Mouse (Mus musculus) right cerebral cortex, postnatal 36 days (tissue): ENCODE data around the gene Tmem151b.

Source experiments
- DNase-seq, 2 experiments: peaks; one replicate each; pipeline ENCODE4 v3.0.0; 2022; ENCODE audit warnings: low spot score in 2 of 2, mixed read lengths in 1 of 2

Tmem151b gene

DNA sequence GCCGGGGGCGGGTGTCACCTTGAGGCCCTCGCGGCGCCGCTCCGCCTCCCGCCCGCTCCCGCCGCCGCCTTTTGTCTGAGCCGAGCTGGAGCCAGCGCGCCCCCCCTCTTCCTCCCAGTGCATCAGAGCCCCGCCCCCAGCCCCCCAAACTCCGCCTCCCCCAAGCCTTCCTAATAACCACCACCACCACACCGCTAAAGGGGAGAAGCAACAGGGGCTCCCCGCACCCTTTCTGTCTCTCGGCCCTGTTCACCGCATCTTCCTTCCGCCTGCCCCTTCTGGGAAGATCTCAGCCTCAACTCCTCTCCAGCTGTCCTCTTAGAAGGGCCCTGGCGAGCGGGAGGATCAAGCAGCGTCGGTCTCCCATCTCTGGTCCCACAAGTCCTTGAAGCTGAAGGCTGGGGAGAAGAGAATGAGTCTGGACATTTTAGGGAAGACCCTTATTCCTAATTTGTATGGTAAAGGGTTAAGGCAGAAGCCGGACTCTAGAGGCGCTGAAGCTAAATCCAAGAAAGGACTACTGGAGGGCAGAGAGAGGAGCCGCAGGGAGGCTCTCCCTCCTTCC lies at the start of gene Tmem151b:
TSS of gene Tmem151b (minus strand) at position 61 of the 565 bp plus-strand sequence.
- no peak for DNase-seq

DNA sequence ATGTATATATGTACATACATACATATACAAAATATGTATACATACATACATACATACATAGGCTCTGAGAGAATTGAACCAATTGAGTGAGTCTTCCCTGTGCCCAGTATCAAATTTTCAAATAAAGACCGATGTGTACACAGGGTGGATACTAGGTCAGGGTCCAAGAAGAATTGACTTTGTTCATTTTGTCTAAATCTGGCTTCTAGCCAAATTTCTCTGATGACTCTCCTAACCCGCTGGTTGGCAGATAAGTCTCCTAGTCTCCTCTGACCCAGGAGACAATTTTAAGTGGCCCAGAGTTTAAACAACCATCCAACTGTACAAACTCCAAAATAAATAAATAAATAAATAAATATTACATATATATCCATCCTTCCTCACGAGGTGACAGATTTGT lies 49.4 kb upstream of the Tmem151b start:
- no peak for DNase-seq

DNA sequence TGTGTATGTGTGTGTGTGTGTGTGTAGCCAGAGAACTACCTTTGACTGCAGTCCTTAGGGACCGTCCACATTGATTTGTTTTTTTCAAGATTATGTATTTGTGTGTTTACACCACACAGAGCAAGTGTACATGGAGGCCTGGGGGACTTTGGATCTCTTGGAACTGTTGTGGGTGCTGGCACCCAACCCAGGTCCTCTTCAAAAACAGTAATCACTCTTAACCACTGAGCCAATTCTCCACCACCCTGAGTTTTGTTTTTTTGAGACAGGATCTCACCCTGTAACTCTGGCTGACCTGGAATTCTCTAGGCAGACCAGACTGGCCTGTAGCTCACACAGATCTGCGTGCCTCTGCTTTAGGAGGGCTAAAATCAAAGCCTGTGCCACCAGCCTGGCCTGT lies 48.9 kb upstream of the Tmem151b start:
- DNase-seq, result no peak

DNA sequence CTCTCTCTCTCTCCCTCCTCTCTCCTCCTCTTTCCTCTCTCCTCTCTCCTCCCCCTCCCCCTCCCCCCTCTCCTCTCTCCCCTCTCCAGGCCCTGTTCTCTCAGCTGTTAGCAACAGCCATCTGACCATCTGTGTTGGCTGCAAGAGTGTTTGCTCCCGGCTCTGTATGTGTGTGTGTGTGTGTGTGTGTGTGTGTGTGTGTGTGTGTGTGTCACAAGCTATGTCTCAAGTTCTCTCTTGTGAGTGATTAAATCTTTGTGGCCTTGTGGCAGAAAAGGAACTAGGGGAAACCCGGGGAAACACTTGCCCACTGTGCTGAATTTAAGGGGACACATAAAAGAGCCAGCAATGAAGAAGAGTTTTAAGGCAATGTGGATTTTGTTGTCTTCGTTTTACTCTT lies 48.3 kb upstream of the Tmem151b start:
- DNase-seq, result no peak

DNA sequence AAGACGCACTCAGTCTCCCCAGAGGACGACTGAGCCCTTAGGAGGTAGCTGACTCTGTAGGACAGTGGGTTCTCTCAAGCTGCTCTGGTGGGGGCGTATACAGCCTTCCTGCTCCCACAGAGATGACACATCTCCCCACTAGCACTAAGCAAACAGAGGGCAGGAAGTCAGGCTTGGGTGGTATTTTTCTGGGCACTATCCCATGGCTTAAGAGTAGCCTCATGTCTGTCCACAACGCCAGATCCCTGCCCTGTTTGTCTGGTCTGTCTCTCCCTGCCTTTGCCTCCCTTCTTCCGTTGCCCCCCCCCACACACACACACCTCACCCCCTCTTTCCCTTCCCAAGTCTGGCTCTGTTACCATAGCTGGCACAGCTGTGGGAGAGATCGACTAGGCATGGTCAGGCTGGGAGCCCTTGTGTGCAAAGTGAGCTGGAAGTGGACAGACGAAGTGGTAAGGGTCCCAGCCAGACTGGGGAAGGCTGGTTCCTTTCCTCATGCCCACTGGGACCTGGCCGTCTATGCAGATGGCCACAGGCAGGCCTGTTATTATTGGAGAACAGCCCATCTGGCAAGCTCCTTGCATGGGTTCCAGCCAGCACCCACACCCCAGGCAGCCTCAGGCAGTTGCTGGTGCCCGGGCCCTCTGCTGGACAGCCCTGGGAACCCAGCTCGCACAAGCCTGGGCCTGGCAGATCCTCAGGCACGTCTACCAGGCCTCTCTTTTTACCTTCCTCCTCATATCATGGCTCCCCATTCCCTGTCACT lies 47.3 kb upstream of the Tmem151b start:
- peak; percentile 41 to 57 for DNase-seq

DNA sequence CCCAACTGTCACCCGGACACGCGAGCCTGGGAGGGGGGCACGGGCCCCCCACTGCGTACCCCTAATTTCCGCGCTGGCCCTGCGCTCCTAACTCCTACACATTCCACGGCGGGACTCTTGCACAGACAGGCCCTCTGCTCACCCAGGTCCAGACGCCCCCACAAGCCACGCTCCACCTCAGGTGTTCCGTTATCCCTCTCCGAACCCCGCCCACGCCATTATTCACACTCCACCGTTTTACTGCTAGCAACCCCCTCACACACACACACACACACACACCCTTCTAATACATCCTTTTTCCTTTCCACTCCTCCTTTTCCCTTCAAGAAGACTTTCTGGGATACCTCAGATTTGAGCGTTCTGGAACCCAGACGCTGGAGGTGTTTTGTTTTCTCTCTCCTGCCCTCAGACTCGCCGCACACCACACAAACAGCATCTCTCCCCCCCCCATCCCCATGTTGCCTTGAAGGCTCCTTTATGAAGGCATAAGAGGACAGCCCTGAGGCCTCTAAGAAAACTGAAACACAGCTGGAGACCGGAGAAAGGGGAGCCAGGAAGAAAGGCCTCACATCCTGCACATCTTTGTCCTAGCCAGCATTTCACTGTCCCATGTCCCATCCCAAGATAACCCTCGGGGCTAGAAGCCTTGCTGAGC lies 46.4 kb upstream of the Tmem151b start:
- no peak for DNase-seq

DNA sequence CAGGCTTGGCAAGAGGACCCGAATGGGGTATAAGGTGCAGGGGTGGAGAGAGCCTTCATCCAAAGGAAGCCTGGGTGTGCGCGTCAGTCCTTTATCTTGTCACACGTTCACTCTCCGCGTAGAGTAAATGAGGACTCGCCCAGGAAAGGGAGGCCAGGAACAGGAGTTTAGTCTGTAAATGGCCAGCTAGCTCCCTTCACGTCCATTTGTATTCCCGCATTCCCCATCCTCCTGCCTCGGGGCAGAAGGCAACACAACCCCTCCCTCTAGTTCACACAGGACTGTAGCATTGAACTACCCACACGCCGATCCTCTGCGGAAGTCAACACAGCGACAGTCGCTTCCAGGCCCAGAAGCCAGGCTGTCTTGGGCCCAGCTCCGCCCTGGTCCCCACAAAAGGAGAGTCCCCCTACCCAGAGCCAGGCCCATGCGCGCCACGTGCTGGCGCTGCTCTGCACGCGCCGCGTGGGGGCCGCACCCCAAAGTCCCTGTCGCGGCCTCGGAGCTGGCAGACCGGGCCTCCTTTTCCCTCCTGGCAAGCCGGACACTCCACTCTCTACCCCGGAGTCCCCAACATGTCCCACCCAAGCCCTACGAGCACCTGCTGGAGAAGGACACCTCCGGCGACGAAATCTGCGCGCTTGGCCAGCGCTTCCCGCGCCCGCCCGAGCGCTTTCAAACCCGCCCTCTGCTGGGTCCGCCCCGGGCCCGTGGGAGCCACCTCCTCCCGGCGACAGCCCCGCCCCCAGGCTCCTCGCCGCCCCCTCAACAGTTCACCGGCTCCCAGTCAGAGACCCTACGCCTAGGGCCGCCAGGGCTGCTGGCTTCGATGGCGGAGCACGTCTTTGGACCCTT lies 45.6 kb upstream of the Tmem151b start:
- DNase-seq, result no peak

GRCm38 (mm10) chr17:45594195-45594594 lies 44.7 kb upstream of the Tmem151b start:
- no peak for DNase-seq

DNA sequence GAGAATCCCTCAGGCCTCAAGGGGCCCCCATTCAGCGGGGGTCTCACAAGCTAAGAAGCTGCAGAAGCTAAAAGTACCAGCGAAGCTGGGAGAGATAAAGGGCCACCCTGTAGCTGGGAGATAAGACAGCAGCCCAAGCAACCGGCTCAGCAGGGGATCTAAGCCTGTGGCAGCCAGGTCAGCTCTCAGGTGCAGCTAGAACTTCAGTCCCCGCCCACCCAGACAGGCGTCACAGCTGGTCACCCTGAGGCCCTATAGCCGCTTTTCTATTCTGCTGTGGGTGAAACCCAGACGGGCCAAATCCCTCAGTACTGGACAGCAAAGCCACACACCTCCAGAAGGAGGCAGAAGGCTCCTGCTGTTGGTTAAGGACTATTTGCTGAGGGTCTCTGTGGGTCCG lies 44.0 kb upstream of the Tmem151b start:
- no peak for DNase-seq

DNA sequence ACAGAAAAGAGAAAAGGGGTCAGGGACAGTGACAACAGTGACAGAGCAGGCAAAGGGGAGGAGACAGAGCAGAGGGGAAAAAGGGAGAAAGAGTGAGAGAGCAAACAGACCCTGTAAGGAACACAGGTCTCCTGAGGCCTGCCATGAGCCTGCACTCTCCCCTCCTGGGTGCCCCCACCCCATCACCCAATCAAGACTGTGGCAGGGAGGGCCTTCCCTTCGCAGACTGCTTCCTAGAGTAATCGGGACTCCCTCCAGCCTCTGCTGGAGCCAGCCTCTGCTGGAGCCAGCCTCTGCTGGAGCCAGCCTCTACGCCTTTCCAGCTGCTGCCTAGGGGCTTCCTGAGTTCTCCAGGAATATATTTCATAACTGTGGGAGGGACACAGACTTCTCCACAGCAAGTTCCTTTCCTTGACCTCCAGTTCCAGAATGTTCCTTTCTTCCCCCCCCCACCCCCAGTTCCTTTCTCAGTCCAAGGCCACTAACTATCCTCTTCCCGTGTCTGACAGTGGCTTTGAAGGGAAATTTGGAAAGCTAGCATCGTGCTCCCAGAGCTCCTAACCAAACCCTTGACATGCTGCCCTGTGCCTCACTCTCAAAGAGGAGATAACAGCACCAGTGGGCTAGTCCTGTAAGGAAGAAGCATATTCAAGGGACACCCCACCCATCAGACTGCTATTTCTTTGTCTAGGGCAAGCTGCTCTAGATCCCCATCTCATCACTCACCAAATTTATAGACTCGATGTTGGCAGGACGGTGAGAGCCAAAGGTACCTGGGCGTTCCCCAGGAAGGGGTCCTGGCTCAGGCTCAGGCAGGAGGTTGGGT lies 43.3 kb upstream of the Tmem151b start:
- DNase-seq, result no peak

- DNase-seq, result no peak
Observed at GRCm38 (mm10) chr17:45591701-45592605, 42.5 kb upstream of the Tmem151b start.

GRCm38 (mm10) chr17:45590410-45590809 lies 40.9 kb upstream of the Tmem151b start:
- no peak for DNase-seq

GRCm38 (mm10) chr17:45589844-45590243 lies 40.4 kb upstream of the Tmem151b start:
- DNase-seq, result no peak

DNA sequence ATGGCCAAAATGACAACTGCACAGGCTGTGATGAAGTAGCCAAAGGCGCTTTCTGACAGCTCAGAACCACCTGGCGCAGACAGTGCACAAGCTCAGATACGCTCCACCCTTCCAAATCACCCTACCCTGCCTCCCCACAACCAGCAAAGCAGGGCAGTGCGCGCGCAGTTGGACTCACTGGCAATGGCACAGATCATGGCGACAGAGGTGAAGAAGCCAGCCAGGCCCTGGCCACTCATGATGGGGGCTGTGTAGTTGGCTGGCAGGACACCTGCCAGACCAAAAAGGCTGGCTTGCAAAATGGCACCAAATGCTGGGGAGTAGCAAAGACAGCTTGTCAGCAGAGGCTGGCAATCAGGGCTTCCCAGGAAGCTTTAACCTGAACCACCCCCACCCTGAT lies 39.8 kb upstream of the Tmem151b start:
- no peak for DNase-seq

DNA sequence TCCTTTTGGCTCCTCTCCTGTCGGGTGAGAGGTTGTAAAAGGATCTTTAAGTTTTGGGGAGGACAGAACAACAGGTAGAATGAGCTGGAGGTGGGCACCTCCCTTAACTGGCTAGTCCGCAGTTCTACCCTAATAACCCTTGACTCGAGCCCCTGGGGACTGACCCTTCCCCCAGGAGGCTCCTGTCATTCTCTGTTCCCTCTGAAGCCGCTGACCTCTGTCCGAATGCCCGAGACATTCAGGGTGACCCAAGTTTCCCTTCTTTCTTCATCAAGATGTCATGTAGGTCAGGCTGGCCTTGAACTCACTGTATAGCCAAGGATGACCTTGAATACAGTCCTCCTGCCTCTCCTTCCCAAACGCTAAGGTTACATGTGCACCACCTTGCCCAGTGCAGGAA lies 38.9 kb upstream of the Tmem151b start:
- DNase-seq, result no peak

GRCm38 (mm10) chr17:45586449-45586837 lies 37.0 kb upstream of the Tmem151b start:
- no peak for DNase-seq

GRCm38 (mm10) chr17:45585725-45586448 lies 36.4 kb upstream of the Tmem151b start:
- no peak for DNase-seq

- DNase-seq, result peak; percentile 47 to 59
Observed at GRCm38 (mm10) chr17:45584939-45585678, 35.6 kb upstream of the Tmem151b start.
